Mouse (Mus musculus): Measurements from ENCODE around the gene Gpr21.
A peak's percentile ranks its signal among the peaks of the same experiment; 100 is the strongest.
"Not testable (repeated sequence)": the region's sequence is repeated elsewhere in the genome, so short reads cannot be mapped to it uniquely, and the experiment has no call there.

Gpr21 gene

DNA sequence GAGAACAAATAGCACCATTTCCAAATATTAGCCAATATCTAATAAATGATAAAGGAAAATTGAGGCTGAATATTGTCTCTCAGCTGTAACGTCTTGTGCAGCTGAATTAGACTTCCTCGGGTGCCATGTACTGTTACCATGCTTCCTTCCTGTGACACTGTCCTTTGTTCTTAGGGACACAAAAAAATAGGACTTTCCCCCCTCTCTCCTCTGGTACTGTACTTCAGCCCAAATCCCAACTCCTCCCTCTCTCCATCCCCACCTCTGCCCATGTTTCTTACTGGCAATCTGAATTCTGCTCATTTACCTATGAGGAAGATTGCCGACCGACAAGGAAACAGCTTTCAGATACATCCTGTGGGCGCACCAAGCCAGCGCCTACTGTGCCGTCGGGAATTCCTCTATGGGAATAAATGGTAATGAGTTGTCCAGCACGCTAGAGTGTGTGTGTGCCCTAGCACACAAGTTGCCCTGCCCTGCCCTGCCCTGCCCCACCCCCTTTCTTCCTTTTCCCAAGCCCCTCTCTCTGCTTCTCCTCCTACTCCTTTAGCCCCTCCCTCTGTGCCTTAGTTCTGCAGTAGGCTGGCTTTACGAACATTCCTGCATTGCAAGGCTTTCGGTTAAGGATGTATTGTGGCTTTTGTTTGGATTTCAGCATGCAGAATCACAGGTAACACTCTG is at the start of gene Gpr21:
Gene Gpr21, plus strand, starts transcription at position 303 of the 681 bp plus-strand sequence.
- no peak for DNase-seq

DNA sequence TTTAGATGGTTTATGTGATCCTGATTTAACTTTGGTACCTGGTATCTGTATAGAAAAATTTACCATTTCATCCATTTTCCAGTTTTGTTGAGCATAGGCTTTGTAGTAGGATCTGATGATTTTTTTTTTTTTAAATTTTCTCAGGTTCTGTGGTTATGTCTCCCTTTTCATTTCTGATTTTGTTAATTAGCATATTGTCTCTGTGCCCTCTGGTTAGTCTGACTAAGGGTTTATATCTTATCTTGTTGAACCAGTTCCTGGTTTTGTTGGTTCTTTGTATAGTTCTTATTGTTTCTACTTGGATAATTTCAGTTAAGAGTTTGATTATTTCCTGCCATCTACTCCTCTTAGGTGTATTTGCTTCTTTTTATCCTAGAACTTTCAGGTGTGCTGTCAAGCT is 36.6 kb upstream of the Gpr21 start:
- no peak for DNase-seq

DNA sequence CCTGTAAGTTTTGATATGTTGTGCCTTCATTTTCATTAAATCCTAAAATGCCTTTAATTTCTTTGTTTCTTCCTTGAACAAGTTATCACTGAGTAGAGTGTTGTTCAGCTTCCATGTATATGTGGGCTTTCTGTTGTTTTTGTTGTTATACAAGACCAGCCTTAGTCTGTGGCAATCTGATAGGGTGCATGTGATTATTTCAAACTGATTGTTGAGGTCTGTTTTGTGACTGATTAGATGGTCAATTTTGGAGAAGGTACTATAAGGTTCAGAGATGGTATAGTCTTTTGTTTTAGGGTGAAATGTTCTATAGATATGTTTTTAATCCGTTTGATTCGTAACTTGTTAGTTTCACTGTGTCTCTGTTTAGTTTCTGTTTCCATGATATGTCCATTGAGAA is 36.1 kb upstream of the Gpr21 start:
- DNase-seq: no peak

DNA sequence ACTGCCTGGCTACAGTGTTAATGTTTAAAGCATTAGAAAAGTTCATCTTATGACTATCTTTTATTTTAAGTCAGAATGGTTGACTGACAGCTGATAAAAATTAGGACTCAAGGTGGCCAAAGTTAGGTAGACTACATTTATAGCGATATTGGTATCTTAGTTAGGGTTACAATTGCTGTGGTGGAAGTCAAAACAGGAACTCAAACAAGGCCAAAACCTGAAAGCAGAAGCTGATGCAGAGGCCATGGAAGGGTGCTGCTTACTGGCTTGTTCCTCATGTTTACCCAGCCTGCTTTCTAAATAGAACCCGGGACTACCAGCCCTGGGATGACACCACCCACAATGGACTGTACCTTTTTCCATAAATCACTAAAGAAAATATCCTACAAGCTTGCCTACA is 32.0 kb upstream of the Gpr21 start:
- DNase-seq: no peak

GRCm38 (mm10) chr2:37485370-37485769 is 30.8 kb upstream of the Gpr21 start:
- peak; percentile 10 for DNase-seq

DNA sequence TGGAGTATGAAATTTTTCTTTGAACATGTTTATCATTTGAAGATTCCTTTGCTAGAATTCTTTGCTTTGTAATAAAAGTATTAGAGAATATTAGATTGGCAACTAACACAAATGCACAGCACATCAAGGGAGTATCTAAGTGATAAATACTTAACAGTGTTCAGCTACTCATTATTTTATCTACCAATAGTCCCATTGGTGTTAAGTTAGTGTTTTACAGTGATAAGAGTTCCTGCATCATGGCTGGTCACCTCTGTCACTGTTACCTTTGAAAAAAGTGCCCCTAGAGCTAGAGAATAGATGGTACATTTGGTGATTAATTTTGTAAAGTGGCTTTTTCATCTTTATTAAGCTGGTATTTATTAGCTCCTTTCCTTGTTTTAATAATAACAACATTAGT is 29.7 kb upstream of the Gpr21 start:
- no peak for DNase-seq

GRCm38 (mm10) chr2:37488956-37489355 is 27.2 kb upstream of the Gpr21 start:
- DNase-seq: no peak

GRCm38 (mm10) chr2:37497321-37497720 is 18.8 kb upstream of the Gpr21 start:
- DNase-seq: no peak

DNA sequence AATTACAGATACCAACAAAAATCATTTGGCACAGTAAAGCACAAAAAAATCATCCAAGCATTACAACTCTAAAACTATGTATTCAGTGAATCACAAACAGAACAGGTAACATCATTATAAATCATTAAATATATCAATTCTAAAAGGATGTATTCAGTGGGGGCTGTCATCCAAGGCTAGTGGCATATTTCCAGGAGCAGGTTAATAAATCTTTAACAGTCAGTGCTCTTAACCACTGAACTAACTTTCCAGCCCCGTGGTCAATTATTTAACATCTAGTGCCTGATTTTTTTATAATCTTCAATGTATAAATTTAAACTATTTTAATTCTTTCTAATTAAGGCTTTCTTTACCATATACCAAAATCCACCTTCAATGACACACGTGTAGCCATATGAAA is 10.3 kb upstream of the Gpr21 start:
- DNase-seq: not testable (repeated sequence)

DNA sequence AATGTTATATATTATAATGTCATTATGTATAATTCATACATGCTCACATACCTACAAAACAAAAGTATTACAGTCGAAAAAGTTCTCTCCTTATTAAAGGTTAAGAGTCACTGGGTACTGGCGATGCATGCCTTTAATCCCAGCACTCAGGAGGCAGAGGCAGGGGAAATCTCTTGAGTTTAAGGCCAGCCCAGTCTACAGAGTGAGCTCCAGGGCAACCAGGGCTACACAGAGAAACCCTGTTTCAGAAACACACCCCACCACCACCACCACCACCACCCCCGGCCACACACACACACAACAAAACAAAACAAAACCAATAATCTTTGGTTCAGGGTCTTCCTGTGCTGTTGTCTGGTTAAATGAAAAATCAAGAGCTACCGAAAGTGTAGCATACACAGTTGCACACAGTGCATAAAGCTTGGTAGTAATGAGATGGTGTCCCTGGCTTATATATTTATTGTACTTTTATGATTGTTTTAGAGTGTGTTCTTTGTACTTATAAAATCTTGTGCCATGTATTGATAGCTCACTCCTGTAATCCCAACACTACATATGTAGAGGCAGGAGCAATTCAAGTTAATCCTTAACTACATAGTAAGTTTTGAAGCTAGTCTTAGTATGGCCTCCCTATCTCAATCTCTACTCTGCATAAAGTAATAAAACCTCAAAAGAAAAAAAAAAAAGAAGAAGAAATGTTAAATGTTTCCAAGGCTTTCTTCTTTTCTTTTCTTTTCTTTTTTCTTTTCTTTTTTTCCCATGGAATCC is 4.8 kb upstream of the Gpr21 start:
- DNase-seq: no peak

DNA sequence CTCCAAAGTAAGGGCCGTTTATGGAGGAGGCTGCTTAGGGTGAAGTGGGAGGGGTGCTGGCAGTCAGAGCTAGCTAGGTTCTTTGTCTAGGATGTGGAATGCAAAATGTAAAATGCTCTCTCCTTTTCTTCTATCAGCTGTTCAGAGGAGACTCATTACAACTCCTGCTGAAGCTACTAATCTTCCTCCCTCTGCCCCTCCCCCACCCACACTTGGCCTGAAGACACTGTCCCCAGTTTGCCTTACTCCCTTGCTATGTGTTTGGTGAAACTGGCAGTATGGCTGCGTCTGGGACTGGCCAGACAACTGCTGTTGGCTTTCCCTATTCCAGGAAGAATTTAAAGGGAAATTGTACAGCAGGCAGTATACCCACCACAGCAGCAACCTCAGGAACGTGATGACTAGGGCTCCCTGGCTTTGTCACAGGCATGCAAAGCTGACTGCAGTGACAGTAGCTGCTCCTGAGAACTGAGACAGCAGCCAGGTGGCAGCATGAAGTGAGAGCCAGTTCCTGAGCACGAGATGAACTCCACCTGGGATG is 860 bp downstream of the Gpr21 start:
- peak; percentile 36 for DNase-seq

DNA sequence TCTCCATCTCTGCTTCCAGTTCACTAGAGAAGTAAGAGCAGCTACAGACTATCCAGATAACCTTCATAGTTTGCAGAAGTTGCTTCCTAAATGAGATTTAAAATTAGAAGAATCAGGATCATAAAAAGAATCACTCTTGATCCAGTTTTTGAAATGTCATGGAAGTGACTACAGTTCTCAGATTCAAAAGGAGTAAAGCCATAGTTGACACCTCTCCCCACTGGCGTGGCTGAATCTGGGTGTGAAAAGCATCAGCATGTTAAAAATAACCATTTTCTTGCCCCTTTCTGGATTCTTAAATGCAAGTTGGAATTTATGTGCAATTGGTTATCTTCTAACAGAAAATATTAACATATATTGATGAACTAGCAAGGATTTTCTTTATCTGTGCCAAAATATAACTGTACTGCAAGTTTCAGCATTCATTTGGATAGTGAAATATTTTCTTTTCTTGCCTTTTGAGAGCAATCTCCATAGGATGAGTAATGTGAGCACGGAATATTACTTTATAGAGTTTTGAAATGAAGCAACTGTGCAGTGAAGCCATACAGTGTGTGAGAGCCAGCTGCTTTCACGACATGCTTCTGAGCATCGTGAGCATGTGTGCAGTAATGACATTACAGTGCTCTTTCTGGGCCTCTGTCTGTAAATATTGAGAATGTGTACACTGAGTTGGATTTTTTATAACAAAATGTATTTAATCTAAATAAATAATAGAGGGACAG is 2.6 kb downstream of the Gpr21 start:
- DNase-seq: no peak

DNA sequence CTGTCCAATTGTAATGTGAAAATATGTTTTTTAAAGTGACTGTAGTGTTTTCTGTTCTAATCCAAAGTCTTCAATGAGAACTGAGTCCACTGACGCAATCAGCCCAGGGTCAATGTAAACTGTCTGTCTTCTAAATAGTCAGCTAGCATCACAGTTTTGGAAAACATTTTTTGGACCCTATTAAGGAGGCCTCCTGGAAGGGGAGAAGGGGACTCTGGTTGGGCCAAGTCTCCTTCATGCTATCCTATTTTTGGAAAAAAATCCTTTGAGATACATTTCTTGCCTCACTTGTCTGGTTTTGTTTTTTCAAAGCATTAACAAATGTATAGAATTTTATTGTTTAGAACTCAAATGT is 3.1 kb downstream of the Gpr21 start:
- no peak for DNase-seq

GRCm38 (mm10) chr2:37527587-37527986 is 11.5 kb downstream of the Gpr21 start:
- no peak for DNase-seq

- no peak for DNase-seq
Observed at GRCm38 (mm10) chr2:37529397-37529796, 13.3 kb downstream of the Gpr21 start.

- DNase-seq: no peak
Observed at GRCm38 (mm10) chr2:37530766-37531165, 14.6 kb downstream of the Gpr21 start.

- no peak for DNase-seq
Observed at GRCm38 (mm10) chr2:37531639-37532038, 15.5 kb downstream of the Gpr21 start.

- DNase-seq: no peak
Observed at GRCm38 (mm10) chr2:37549346-37550012, 33.3 kb downstream of the Gpr21 start.

GRCm38 (mm10) chr2:37556366-37556765 is 40.2 kb downstream of the Gpr21 start:
- DNase-seq: no peak

- DNase-seq: no peak
Observed at GRCm38 (mm10) chr2:37565579-37565978, 49.4 kb downstream of the Gpr21 start.

GRCm38 (mm10) chr2:37566035-37566434 is 49.9 kb downstream of the Gpr21 start:
- DNase-seq: no peak

- DNase-seq: no peak
Observed at GRCm38 (mm10) chr2:37569888-37570287, 53.8 kb downstream of the Gpr21 start.
